Mouse (Mus musculus) hindbrain, embryonic 12.5 days (tissue): ENCODE measurements at regions not wholly inside any gene's neighbourhood (a gene's known extent, or its start where the extent isn't known, plus 50 kb on each side); places are given as distances from the start of the nearest gene placed in this dataset.

Experiments
- ATAC-seq: fragments of 200-750 bp; cut with Nextera tagmentation; 2 replicates; pipeline ENCODE4 v1.8.0; 2017; ENCODE audit warnings: moderate TSS enrichment; ENCODE audit not compliant: low FRiP score
- H3K27ac ChIP-seq: fragments of 300-500 bp; sonication (generic); 2 replicates; pipeline ENCODE4 v1.5.1; 2016; ENCODE audit warnings: mild to moderate bottlenecking
- H3K27me3 ChIP-seq: fragments of 300-500 bp; sonication (generic); 2 replicates; pipeline ENCODE4 v1.6.1; 2016; ENCODE audit warnings: mild to moderate bottlenecking
- H3K36me3 ChIP-seq: fragments of 300-500 bp; sonication (generic); 2 replicates; pipeline ENCODE4 v1.6.1; 2016; ENCODE audit warnings: mild to moderate bottlenecking
- H3K4me1 ChIP-seq: fragments of 300-500 bp; sonication (generic); 2 replicates; pipeline ENCODE4 v1.6.1; 2016
- H3K4me2 ChIP-seq: fragments of 300-500 bp; sonication (generic); replicated peaks from 2 replicates; pipeline ENCODE4 v1.6.1; 2016; ENCODE audit warnings: mild to moderate bottlenecking
- H3K4me3 ChIP-seq: fragments of 300-500 bp; sonication (generic); 2 replicates; pipeline ENCODE4 v1.5.1; 2016; ENCODE audit warnings: mild to moderate bottlenecking
- H3K9ac ChIP-seq: fragments of 300-500 bp; sonication (generic); 2 replicates; pipeline ENCODE4 v1.6.1; 2016; ENCODE audit warnings: mild to moderate bottlenecking, moderate library complexity
- H3K9me3 ChIP-seq: fragments of 300-500 bp; sonication (generic); replicated peaks from 2 replicates; pipeline ENCODE4 v1.6.1; 2016; ENCODE audit warnings: mild to moderate bottlenecking
- WGBS: fragments of 180-500 bp; shearing (Covaris S2); methylation state at CpG from one replicate; pipeline ENCODE4 v1.1.7; 2016; 5-methylcytosine and 5-hydroxymethylcytosine counted together

DNA sequence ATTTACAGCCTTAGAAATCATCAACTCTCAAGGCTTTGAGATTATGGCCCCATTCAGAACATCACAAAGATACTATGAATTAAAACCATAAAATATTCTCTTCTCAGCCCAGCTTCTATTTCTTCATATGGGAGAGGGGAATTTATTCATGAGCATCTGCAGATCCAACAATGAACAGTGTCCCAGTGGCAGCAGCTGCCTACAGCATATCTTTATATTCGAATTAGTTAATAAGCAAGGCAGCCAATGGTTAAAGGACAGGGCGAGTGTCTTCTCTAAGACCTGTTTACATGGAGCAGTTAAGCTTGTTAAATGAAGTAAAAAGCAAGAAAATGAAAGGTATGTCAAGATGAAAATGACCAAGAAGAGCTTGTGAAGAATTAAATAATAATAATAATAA lies 346.9 kb upstream of the C030005K15Rik start:
- Histone ChIP-seq H3K27me3 (no peaks in the 10 kb centered on the region), H3K4me3 (no peak overlapping the region), H3K9me3 (no peaks in the 10 kb centered on the region), H3K27ac (no peak overlapping the region), H3K4me2 (no peak overlapping the region), H3K9ac (no peak overlapping the region), H3K36me3 (no peaks in the 10 kb centered on the region), H3K4me1 (no peaks in the 10 kb centered on the region)
- WGBS, result 85% methylated on average over 2 of the region's 2 CpGs
- ATAC-seq, result no peak

DNA sequence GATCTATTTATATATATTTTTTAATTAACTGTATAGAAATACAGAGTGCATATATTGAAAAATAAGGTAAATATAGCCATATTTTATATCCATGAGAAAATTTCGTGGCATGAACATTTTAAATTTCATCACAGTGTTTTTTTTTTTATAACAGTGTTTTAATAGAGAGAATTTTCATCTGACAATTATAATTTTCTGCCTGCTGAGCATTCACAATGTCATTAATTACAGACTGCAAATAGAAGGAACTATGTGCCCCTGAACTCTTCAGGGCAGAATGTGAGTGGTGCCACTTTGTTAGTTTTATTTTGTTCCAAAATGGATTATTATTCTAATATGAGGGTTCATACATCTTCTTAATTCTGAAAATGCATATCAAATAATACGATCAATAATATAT lies 358.3 kb upstream of the C030005K15Rik start:
- H3K27me3 ChIP-seq, result no peaks in the 10 kb centered on the region
- no peak overlapping the region for H3K4me3 ChIP-seq
- H3K4me1 ChIP-seq, result no peaks in the 10 kb centered on the region
- H3K9ac ChIP-seq, result no peak overlapping the region
- H3K9me3 ChIP-seq, result no peaks in the 10 kb centered on the region
- H3K36me3 ChIP-seq, result no peaks in the 10 kb centered on the region
- H3K4me2 ChIP-seq, result no peak overlapping the region
- H3K27ac ChIP-seq, result no peak overlapping the region
- WGBS, result 68% methylated on average over 2 of the region's 2 CpGs
- no peak for ATAC-seq

DNA sequence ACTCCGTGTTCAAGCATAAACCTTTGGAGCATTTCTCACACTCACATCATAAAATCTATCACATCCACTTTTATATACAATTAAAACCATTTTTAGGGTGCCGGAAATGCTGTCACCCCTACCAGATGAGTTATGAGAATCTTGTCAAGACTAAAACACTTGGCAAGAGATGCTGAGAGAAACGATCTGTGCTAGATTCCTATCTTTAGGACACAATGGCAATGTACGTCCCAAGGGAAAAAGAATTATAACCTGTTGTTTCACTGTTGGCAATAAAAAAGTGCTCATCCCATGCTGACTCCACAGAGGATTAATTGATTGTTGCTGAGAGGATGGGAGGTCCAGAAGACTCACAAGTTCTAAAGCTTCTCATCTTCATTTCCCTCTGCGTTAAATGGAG lies 389.7 kb upstream of the C030005K15Rik start:
- H3K36me3 ChIP-seq, result no peaks in the 10 kb centered on the region
- 94% methylated on average over 5 of the region's 5 CpGs for WGBS
- H3K4me2 ChIP-seq, result no peak overlapping the region
- H3K27me3 ChIP-seq, result no peaks in the 10 kb centered on the region
- H3K9me3 ChIP-seq, result no peaks in the 10 kb centered on the region
- H3K4me1 ChIP-seq, result no peaks in the 10 kb centered on the region
- H3K27ac ChIP-seq, result no peak overlapping the region
- no peak overlapping the region for H3K4me3 ChIP-seq
- ATAC-seq, result no peak
- no peak overlapping the region for H3K9ac ChIP-seq

DNA sequence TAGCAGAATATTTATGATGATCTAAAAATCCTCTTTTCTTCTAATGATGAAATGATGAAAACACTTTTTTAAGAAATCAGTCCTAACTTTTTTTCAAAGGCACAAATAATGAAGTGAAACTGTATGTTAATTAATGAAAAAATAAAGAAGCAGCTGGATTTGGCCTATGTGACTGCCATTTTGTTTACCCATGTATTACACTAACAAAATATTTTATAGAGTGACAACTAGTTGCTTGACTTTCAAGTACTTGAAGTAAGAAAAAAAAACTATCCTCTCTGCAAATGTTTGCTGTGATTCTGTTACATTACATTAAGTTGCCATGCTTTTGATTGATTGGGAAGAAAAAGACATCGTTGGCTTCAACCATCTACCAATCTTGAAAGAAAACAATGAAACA lies 399.2 kb upstream of the C030005K15Rik start:
- ATAC-seq, result no peak
- Histone ChIP-seq H3K9me3 (no peaks in the 10 kb centered on the region), H3K9ac (no peak overlapping the region), H3K4me1 (no peaks in the 10 kb centered on the region), H3K27me3 (no peaks in the 10 kb centered on the region), H3K4me2 (no peak overlapping the region), H3K36me3 (no peaks in the 10 kb centered on the region), H3K4me3 (no peak overlapping the region), H3K27ac (no peak overlapping the region)
- 85% methylated on average over 1 of the region's 1 CpGs for WGBS

DNA sequence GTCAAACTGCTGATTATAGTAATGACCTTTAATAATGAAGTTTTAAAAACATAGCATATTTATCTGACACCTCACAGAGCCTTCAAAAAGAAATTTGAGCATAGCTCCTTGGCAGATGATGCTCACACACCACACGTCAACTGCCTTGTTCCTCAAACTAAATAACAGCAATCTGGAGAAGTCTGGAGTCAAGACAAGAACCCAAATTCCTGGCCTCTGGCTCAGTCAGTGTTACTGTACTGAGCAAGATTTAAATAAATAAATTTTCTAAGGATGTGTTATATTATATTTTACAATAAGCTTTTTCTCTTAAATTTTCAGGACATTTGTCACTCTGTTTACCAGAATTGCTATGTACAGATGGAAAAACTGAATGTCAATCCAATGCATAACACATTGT lies 408.5 kb upstream of the C030005K15Rik start:
- H3K36me3 ChIP-seq, result no peaks in the 10 kb centered on the region
- no peak overlapping the region for H3K27ac ChIP-seq
- no peak overlapping the region for H3K4me3 ChIP-seq
- 76% methylated on average over 1 of the region's 1 CpGs for WGBS
- no peak overlapping the region for H3K4me2 ChIP-seq
- H3K4me1 ChIP-seq, result no peaks in the 10 kb centered on the region
- no peaks in the 10 kb centered on the region for H3K9me3 ChIP-seq
- ATAC-seq, result no peak
- no peaks in the 10 kb centered on the region for H3K27me3 ChIP-seq
- no peak overlapping the region for H3K9ac ChIP-seq

DNA sequence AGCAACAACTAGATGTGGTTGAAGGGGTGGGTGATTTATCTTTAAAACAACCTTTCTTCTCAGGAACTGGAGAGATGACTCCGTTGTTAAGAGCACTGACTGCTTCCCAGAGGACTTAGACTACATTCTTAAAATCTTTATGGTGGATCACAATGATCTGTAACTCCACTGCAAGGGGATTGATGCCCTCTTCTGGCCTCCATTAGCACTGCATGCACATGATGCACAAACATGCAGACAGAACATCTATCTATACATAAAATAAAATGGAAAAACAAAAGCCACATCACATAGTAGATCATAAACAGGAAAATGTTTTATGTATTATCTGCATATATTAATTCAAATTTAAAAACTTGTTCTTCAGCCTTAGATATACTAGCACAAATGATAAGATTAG lies 419.2 kb upstream of the C030005K15Rik start:
- no peak overlapping the region for H3K4me3 ChIP-seq
- H3K27me3 ChIP-seq, result no peaks in the 10 kb centered on the region
- no peak overlapping the region for H3K9ac ChIP-seq
- no peaks in the 10 kb centered on the region for H3K4me1 ChIP-seq
- no peaks in the 10 kb centered on the region for H3K36me3 ChIP-seq
- no peak for ATAC-seq
- no peaks in the 10 kb centered on the region for H3K9me3 ChIP-seq
- 67% methylated on average over 1 of the region's 1 CpGs for WGBS
- H3K4me2 ChIP-seq, result no peak overlapping the region
- H3K27ac ChIP-seq, result no peak overlapping the region

DNA sequence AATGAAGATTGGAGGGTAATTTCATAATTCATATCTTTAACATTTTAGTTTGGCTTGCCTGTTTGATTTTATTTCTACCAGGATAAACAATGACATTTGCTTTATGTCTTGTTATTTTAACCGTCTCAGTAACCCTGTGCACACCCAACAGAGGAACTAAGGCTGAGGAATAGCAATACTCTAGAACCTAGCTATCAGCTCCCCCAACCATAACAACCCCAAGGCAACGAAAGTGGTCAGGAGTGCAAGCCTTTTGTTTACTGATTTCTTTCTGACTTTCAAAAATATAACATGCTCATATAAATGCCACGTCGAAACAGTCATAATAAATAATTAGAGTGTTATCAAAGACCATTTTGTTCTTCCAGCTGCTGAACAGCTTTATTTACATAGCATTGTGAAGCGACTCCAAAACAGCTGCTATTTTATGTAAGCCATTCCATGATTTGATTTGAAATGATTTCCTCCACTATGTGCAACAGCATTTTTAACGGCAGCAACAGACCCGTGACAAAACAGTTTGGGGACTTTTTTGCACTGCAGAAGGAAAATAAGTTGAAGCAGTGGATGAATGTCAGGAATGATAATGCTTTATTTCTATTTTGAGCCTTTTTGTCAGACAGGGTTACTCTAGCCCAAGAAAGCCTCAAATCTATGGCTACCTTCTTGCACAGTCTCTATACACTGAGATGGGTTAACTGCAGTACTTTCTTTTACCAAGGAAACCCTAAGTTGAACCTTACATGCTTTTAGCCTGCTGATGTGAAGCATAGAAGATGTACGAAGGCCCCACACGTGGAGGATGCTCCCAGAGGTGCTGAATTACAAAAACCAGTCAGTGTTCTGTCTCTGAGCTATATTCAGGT lies 420.7 kb upstream of the C030005K15Rik start:
- Histone ChIP-seq H3K4me2 (no peak overlapping the region), H3K36me3 (no peaks in the 10 kb centered on the region), H3K9me3 (no peaks in the 10 kb centered on the region), H3K4me3 (no peak overlapping the region), H3K27me3 (no peaks in the 10 kb centered on the region), H3K9ac (no peak overlapping the region), H3K4me1 (no peaks in the 10 kb centered on the region), H3K27ac (no peak overlapping the region)
- ATAC-seq, result no peak
- 85% methylated on average over 9 of the region's 9 CpGs for WGBS

DNA sequence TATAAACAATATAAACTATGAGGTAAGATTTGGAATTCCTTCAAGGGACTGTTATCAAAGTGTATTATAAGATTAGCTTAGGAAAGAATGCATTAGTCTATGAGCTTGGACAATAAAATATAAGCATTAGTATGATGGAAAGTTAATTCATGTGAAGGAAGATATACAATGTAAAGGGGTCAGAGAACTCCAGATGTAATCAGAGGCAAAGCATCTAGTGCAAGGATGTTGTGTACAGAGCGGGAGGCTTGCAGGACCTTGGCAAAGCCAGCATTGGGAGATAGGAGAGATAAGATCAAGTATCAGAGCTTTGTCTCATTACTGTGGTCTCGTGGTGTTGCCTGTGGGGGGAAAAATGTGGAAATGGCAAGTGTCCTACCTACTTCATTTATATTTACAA lies 429.4 kb upstream of the C030005K15Rik start:
- WGBS, result 80% methylated on average over 2 of the region's 2 CpGs
- no peaks in the 10 kb centered on the region for H3K9me3 ChIP-seq
- no peak overlapping the region for H3K4me3 ChIP-seq
- no peak overlapping the region for H3K4me2 ChIP-seq
- H3K4me1 ChIP-seq, result no peaks in the 10 kb centered on the region
- ATAC-seq, result no peak
- H3K36me3 ChIP-seq, result no peaks in the 10 kb centered on the region
- H3K27ac ChIP-seq, result no peak overlapping the region
- no peaks in the 10 kb centered on the region for H3K27me3 ChIP-seq
- no peak overlapping the region for H3K9ac ChIP-seq

DNA sequence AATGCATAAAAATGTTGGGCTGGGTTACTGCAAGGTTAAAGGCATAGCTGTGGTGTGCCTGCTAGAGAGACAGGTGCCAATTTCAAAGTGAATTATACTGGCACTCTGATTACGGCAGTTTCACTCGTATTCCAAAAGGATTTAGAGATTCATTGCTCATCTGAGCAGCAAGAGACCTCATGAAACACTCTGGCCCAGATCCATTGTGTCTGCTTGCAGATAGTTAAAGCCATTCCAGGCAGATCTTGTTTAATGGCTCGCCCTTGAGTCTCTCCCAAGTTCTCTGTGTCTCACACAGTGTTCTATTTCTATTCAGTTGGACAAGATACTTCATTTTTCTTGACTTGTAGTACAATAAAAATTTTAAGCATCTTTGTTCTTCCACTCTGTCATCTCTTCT lies 459.1 kb upstream of the C030005K15Rik start:
- Histone ChIP-seq H3K27me3 (no peaks in the 10 kb centered on the region), H3K36me3 (no peaks in the 10 kb centered on the region), H3K27ac (no peak overlapping the region), H3K9ac (no peak overlapping the region), H3K4me1 (no peaks in the 10 kb centered on the region), H3K9me3 (no peaks in the 10 kb centered on the region), H3K4me3 (no peak overlapping the region), H3K4me2 (no peak overlapping the region)
- no peak for ATAC-seq
- WGBS, result 66% methylated on average over 3 of the region's 3 CpGs

DNA sequence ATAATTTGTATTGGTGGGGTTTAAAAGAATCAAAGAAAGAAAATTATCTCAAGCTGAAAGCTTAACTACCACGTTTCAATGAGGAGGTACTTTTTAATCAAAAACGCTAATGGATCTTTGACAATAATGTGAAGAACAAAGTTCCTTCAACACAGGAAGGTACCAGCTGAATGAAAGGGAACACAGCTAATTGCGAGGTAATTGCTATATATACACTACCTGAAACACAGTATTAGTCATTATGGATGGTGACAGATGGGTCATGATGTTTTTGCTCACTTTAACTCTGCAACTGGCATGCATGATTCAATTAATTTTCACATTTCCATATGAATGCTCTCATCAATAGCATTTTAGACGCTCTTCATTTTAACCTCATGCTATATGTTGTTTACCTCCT lies 470.3 kb upstream of the C030005K15Rik start:
- H3K27me3 ChIP-seq, result no peaks in the 10 kb centered on the region
- no peak for ATAC-seq
- H3K4me1 ChIP-seq, result no peaks in the 10 kb centered on the region
- H3K9ac ChIP-seq, result no peak overlapping the region
- 84% methylated on average over 4 of the region's 4 CpGs for WGBS
- no peaks in the 10 kb centered on the region for H3K9me3 ChIP-seq
- H3K27ac ChIP-seq, result no peak overlapping the region
- H3K36me3 ChIP-seq, result no peaks in the 10 kb centered on the region
- H3K4me3 ChIP-seq, result no peak overlapping the region
- H3K4me2 ChIP-seq, result no peak overlapping the region

DNA sequence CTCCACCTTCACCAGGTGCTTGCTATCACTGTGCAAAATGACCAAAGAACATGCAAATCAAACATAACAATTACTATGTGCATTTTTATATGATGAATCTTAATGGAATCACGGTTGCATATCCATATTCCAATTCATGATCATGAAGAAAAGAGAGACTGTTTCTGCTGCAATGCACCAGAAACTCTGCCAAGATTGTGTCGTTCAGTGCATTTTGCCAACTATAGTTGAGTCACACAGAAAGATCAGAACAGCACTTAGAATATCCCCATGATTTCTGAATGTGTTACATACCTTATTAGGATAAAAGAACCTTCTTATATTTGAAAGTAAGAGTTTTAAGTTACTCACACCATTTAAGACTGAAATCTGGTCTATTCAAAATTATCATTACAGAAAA lies 483.7 kb upstream of the C030005K15Rik start:
- no peaks in the 10 kb centered on the region for H3K36me3 ChIP-seq
- H3K4me1 ChIP-seq, result no peaks in the 10 kb centered on the region
- no peak overlapping the region for H3K9ac ChIP-seq
- H3K27ac ChIP-seq, result no peak overlapping the region
- H3K27me3 ChIP-seq, result no peaks in the 10 kb centered on the region
- WGBS, result 86% methylated on average over 2 of the region's 2 CpGs
- ATAC-seq, result no peak
- H3K9me3 ChIP-seq, result no peaks in the 10 kb centered on the region
- H3K4me2 ChIP-seq, result no peak overlapping the region
- no peak overlapping the region for H3K4me3 ChIP-seq

DNA sequence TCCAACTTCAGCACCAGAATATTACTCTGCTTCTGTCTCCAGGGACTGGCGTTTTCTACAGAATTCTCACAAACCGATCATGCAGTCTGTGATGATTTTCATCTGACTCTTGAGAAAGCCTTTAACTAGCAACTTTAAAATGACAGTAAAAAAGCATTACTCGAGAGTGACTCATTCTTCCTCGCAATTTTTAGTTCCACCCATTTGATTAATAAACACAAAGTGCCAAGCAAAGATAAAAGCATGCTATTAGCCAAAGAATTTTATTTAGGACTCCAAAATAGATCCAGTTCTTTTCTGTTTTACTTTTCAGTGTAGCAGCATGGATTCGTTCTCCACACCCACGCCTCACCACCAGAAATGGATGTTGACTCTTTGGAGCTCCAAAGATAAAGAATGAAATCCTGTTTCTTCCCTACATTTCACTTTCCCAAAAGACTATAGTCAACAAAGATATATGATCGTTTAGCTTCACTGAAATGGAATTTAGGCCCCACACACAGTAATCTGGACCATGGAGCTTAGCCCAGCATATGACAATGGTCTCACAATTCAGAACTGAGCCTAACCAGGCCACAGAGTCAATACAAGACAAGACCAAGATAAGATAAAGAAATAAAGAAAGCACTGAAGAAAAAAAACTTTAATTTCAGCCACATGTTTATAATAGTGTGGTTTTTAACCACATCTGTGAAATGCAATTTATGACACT lies 486.5 kb upstream of the C030005K15Rik start:
- H3K4me1 ChIP-seq, result no peaks in the 10 kb centered on the region
- H3K36me3 ChIP-seq, result no peaks in the 10 kb centered on the region
- no peak overlapping the region for H3K9ac ChIP-seq
- 81% methylated on average over 7 of the region's 7 CpGs for WGBS
- H3K27ac ChIP-seq, result no peak overlapping the region
- H3K4me3 ChIP-seq, result no peak overlapping the region
- no peak overlapping the region for H3K4me2 ChIP-seq
- no peaks in the 10 kb centered on the region for H3K9me3 ChIP-seq
- no peaks in the 10 kb centered on the region for H3K27me3 ChIP-seq
- ATAC-seq, result no peak

DNA sequence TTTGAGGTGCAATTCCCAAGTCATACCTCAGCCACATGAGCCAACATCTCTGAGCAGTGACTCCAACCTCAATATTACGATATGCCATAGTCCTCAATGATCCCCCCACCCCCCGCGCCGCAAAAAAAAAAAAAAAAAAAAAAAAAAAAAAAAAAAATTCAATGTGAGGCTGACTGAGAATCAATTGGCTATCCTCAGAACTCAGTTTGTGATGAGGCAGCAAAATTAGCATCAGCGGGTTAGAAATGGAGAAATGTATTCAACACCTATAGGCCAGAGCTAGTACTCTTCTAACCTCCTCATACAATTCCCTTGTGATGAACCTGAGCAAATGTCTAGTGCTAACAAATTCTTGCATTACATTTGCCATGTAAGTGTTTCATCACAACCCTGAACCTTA lies 504.5 kb upstream of the C030005K15Rik start:
- Histone ChIP-seq H3K27ac (no peak overlapping the region), H3K4me3 (no peak overlapping the region), H3K4me2 (no peak overlapping the region), H3K27me3 (no peaks in the 10 kb centered on the region), H3K4me1 (no peaks in the 10 kb centered on the region), H3K36me3 (no peaks in the 10 kb centered on the region), H3K9ac (no peak overlapping the region), H3K9me3 (no peaks in the 10 kb centered on the region)
- no peak for ATAC-seq
- 91% methylated on average over 5 of the region's 5 CpGs for WGBS
